Mouse (Mus musculus) spleen, adult 2 months (tissue): ENCODE data around the gene Fam19a2.

Experiments used
- CTCF ChIP-seq: fragments of 200-500 bp; IDR thresholded peaks from 2 replicates; pipeline ENCODE4 v1.5.1; 2011; ENCODE audit warnings: mild to moderate bottlenecking, inconsistent platforms; ENCODE audit not compliant: insufficient read depth, insufficient read length, insufficient replicate concordance; ENCODE audit errors: extremely low read depth
- POLR2A ChIP-seq: fragments of 200-500 bp; IDR thresholded peaks from 2 replicates; pipeline ENCODE4 v1.6.1; 2011; ENCODE audit warnings: low read depth, low read length, inconsistent platforms

- TF ChIP-seq POLR2A (no peak), CTCF (no peak)
Measured at GRCm38 (mm10) chr10:123637496-123637895, 373.7 kb downstream of the Fam19a2 start.
